Mouse (Mus musculus) heart, adult 2 months (tissue): ENCODE data around the gene Txlna. TPM values are rescaled to one million over a fixed set of nuclear protein-coding genes. Genes with fewer than 3 reads are reported as not detected.

Experiments used
- DNase-seq, 2 experiments: peaks; one replicate each; pipeline ENCODE4 v3.0.0; 2021
- H3K27ac ChIP-seq: fragments of 200-600 bp; 2 replicates; pipeline ENCODE4 v1.8.1; 2022
- H3K27me3 ChIP-seq: fragments of 200-500 bp; 2 replicates; pipeline ENCODE4 v1.6.1; 2012; ENCODE audit warnings: mild to moderate bottlenecking, low read length, inconsistent platforms, mixed read lengths; ENCODE audit not compliant: control insufficient read depth, insufficient read depth
- H3K36me3 ChIP-seq: fragments of 200-500 bp; 2 replicates; pipeline ENCODE4 v1.6.1; 2012; ENCODE audit warnings: low read length, inconsistent platforms; ENCODE audit not compliant: control insufficient read depth, insufficient read depth
- H3K4me1 ChIP-seq: fragments of 200-500 bp; 2 replicates; pipeline ENCODE4 v1.6.1; 2011; ENCODE audit warnings: low read length; ENCODE audit not compliant: control insufficient read depth, insufficient read depth
- H3K4me3 ChIP-seq: fragments of 200-600 bp; 2 replicates; pipeline ENCODE4 v1.8.1; 2022
- H3K79me2 ChIP-seq: fragments of 200-500 bp; replicated peaks from 2 replicates; pipeline ENCODE4 v1.6.1; 2012; ENCODE audit warnings: mild to moderate bottlenecking, inconsistent platforms, low read length, moderate library complexity, mixed read lengths; ENCODE audit not compliant: control insufficient read depth, insufficient read depth
- H3K9ac ChIP-seq: fragments of 200-500 bp; 2 replicates; pipeline ENCODE4 v1.6.1; 2012; ENCODE audit warnings: low read depth, mild to moderate bottlenecking, control low read depth, inconsistent platforms, low read length, mixed read lengths
- CTCF ChIP-seq: fragments of 200-600 bp; IDR thresholded peaks from 2 replicates; pipeline ENCODE4 v1.8.1; 2022; ENCODE audit warnings: antibody characterized with exemption, mild to moderate bottlenecking, moderate library complexity
- EP300 ChIP-seq: fragments of 200-500 bp; IDR thresholded peaks from 2 replicates; pipeline ENCODE4 v1.6.1; 2011; ENCODE audit warnings: low read depth, low read length, control low read depth; ENCODE audit not compliant: insufficient read depth
- POLR2A ChIP-seq: fragments of 200-500 bp; IDR thresholded peaks from 2 replicates; pipeline ENCODE4 v1.6.1; 2011; ENCODE audit warnings: mild to moderate bottlenecking, low read depth, low read length, control low read depth; ENCODE audit not compliant: insufficient read depth
- WGBS: fragments of 180-500 bp; shearing (Covaris S2); methylation state at CpG from one replicate; pipeline ENCODE4 v1.1.7; 2018; 5-methylcytosine and 5-hydroxymethylcytosine counted together
- intact Hi-C: fragments of 180-260 bp; cut with DNase I; formaldehyde crosslinking; loops from one replicate; pipeline ENCODE4 v1.15.1; 2025
- polyA plus RNA-seq: library from polyadenylated mRNA; depleted of rRNA; stranded (reverse); fragments of >200 nt; gene quantifications from 2 replicates; pipeline ENCODE4 v1.2.3, GENCODE M21; 2012
- total RNA-seq, 2 experiments: library from RNA; stranded (reverse); gene quantifications; 2 replicates each; pipeline ENCODE4 v1.2.3; 2021

The Txlna gene
- total and polyA plus RNA-seq, 3 experiments = 13.7 to 27.2 (median 25.6) TPM

DNA sequence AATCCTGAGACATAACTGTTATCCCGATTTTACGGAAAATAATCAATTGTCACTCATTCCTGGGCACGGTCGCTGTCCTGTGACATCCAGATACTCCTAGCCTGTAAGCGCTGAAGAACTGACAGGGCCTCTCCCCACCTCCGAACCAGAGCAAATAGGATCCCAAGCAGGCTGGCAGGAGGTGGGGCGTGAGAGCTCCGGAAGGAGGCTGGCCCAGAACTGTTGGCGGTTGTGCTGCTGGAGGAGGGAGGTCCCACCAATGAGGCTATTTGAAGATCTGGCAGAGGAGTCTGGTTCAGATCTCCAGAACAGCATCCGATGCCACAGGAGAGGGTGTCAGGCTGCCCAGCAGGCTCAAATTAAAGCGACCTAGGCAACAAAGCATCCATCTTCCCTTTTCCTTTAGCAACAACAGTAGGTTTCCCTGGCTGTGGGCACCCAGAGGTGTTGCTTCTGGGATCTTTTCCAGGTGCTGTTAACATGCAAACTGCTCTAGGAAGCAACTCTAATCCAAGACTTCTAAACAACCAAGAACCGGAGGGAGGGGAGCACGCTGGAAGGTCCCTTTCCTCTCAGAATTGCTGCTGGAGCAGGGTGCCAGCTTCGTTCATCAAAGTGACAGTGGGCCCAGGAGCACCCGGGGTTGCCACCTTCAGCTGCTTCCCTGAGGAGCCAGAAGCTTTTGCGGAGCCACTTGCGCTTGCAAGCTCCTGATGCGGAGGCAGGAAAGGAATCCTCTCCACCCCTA is 16.4 kb downstream of the Txlna start:
- intact Hi-C loops = loop anchor here (1.0 to 5.0 kb wide), 2 partner anchors 16 to 198 kb away; no protein-coding TSS in a partner anchor
- peak overlapping the region; percentile 92 for H3K27ac ChIP-seq
- no peaks in the 10 kb centered on the region for H3K27me3 ChIP-seq
- peak overlapping the region; percentile 83 for H3K9ac ChIP-seq
- no peak for TF ChIP-seq CTCF
- TF ChIP-seq POLR2A = peak; percentile 94
- peak; percentile 61 for TF ChIP-seq EP300
- peak overlapping the region; percentile 84 for H3K4me3 ChIP-seq
- WGBS = under 1% methylated on average over 18 of the region's 18 CpGs
- H3K4me1 ChIP-seq = peaks cover 21% of the 10 kb centered on the region
- peaks cover 3% of the 10 kb centered on the region; the same call in 1 of the 2 replicates for H3K36me3 ChIP-seq
- peak; percentile 84 to 91 for DNase-seq
- H3K79me2 ChIP-seq = no peaks in the 10 kb centered on the region; the same call in 1 of the 2 replicates

- peak; percentile 63 to 72 for DNase-seq
- Histone ChIP-seq H3K27ac (peak within 1 kb of the TSS; percentile 92), H3K27me3 (no peaks in the 10 kb centered on the region), H3K4me1 (peaks cover 24% of the 10 kb centered on the region), H3K36me3 (peaks cover 3% of the 10 kb centered on the region; the same call in 1 of the 2 replicates), H3K79me2 (no peaks in the 10 kb centered on the region; the same call in 1 of the 2 replicates), H3K9ac (peak within 1 kb of the TSS; percentile 83), H3K4me3 (peak within 1 kb of the TSS; percentile 84)
- WGBS = under 1% methylated on average over 10 of the region's 10 CpGs
- peak; percentile 81 for TF ChIP-seq POLR2A
- TF ChIP-seq EP300 = no peak
- TF ChIP-seq CTCF = no peak
- intact Hi-C loops = loop anchor here (1.0 to 5.0 kb wide), 2 partner anchors 17 to 199 kb away; no protein-coding TSS in a partner anchor
Measured at GRCm38 (mm10) chr4:129623681-129624091, 17.2 kb downstream of the Txlna start, which contains the start of gene Ccdc28b. Ccdc28b (minus strand) TSS chr4:129623947.

DNA sequence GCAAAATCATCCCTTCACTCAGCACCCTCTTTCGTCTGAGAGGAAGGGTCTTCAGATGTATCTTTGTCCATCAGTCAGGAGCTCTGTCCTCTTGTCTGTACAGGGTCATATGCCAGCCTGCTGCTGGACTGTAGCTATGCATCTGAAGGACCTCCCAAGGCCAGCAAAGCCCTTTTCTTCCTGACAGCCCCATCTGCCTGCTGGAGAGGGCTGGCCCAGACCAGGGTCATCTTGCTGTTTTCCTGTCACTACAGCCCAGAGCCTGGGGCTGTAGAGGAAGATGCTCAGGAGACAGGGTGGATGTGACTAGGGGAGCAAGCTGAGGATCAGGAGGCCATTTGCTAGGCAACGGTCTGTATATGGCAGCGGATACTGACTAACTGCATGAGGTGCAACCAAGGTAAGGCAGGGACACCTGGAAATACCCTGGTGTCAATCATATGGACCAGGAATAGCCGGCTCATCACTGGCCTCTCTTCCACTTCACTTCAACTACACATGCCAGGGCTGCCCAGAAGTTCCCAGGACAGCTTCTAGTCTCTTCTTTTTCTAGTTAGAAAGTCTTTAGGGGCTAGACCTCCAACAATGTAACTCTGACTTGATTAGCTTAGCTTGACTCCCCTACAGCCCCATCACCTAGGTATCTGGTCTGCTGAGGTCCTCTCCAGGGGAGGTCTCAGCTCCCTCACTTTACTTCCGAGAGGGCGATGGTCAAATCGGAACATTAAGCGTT is 17.9 kb downstream of the Txlna start:
- peaks cover 3% of the 10 kb centered on the region; the same call in 1 of the 2 replicates for H3K36me3 ChIP-seq
- peaks cover 27% of the 10 kb centered on the region for H3K4me1 ChIP-seq
- H3K27ac ChIP-seq = peak overlapping the region; percentile 92
- no peaks in the 10 kb centered on the region for H3K27me3 ChIP-seq
- H3K9ac ChIP-seq = peak overlapping the region; percentile 71
- peak overlapping the region; percentile 84 for H3K4me3 ChIP-seq
- 13% methylated on average over 8 of the region's 8 CpGs for WGBS
- H3K79me2 ChIP-seq = no peaks in the 10 kb centered on the region; the same call in 1 of the 2 replicates
- DNase-seq = no peak
- intact Hi-C loops = loop anchor here (5.0 kb wide), 1 partner anchor 199 kb away; no protein-coding TSS in a partner anchor
- TF ChIP-seq EP300 (no peak), POLR2A (0 out of 2 replicates have a peak, but pooled peaks have one; percentile 13)

GRCm38 (mm10) chr4:129622120-129622802 is 18.6 kb downstream of the Txlna start:
- peak overlapping the region; percentile 71 for H3K9ac ChIP-seq
- peak overlapping the region; percentile 92 for H3K27ac ChIP-seq
- 65% methylated on average over 11 of the region's 11 CpGs for WGBS
- intact Hi-C loops = loop anchor here (5.0 kb wide), 1 partner anchor 200 kb away; no protein-coding TSS in a partner anchor
- H3K4me1 ChIP-seq = peaks cover 28% of the 10 kb centered on the region
- peaks cover 3% of the 10 kb centered on the region; the same call in 1 of the 2 replicates for H3K36me3 ChIP-seq
- H3K27me3 ChIP-seq = no peaks in the 10 kb centered on the region
- no peak for TF ChIP-seq CTCF
- no peak for TF ChIP-seq POLR2A
- no peak for TF ChIP-seq EP300
- peak overlapping the region; percentile 84 for H3K4me3 ChIP-seq
- H3K79me2 ChIP-seq = no peaks in the 10 kb centered on the region; the same call in 1 of the 2 replicates
- no peak for DNase-seq

GRCm38 (mm10) chr4:129621283-129621841 is 19.5 kb downstream of the Txlna start:
- intact Hi-C loops = loop anchor here (5.0 kb wide), 1 partner anchor 201 kb away; no protein-coding TSS in a partner anchor
- Histone ChIP-seq H3K27ac (peak overlapping the region; percentile 92), H3K9ac (peak overlapping the region; percentile 53), H3K4me1 (peaks cover 28% of the 10 kb centered on the region), H3K4me3 (peak overlapping the region; percentile 27), H3K36me3 (peaks cover 3% of the 10 kb centered on the region; the same call in 1 of the 2 replicates), H3K79me2 (no peaks in the 10 kb centered on the region; the same call in 1 of the 2 replicates), H3K27me3 (no peaks in the 10 kb centered on the region)
- 43% methylated on average over 8 of the region's 8 CpGs for WGBS
- TF ChIP-seq POLR2A (peak; percentile 93), CTCF (no peak), EP300 (peak; percentile 80)
- DNase-seq = peak; percentile 50 to 76
